Mouse (Mus musculus) left cerebral cortex, adult 8-10 months (tissue): Measurements from ENCODE around the gene Lrrk2. TPM values are rescaled to one million over a fixed set of nuclear protein-coding genes. Genes with fewer than 3 reads are reported as not detected.

ENCODE experiments used
- DNase-seq, 2 experiments: peaks; one replicate each; pipeline ENCODE4 v3.0.0; 2022; ENCODE audit warnings: low spot score in 2 of 2
- total RNA-seq, 4 experiments: library from RNA; stranded (reverse); gene quantifications; 2 replicates each; pipeline ENCODE4 v1.2.4; 2022

Gene Lrrk2
- total RNA-seq, 4 experiments from 2014 or later: 41.1 to 74.7 (median 52.5) TPM

- no peak for DNase-seq
Measured at GRCm38 (mm10) chr15:91685880-91686563, 13.0 kb downstream of the Lrrk2 start.

GRCm38 (mm10) chr15:91690648-91691047, 17.7 kb downstream of the Lrrk2 start:
- no peak for DNase-seq

DNA sequence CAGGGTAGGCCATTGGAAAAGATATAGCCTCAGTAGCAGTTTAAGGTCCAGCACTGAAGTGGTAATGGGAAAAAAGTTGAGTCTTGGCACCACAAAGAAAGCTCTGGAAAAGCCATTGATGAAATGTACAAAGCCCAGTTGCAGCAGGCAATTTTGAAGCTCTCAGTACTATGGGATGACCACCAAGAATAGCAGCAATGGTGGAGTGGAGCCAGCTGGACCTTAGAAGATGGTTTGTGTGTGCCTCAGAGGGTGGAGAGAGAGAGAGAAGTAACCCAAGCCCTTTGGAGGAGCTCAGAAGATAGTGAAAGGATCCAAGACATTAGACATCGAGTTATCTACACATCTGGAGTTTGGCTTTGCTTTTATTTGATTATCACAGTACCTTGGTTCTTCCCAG, 20.1 kb downstream of the Lrrk2 start:
- no peak for DNase-seq

- no peak for DNase-seq
Measured at GRCm38 (mm10) chr15:91693856-91694255, 20.9 kb downstream of the Lrrk2 start.

DNA sequence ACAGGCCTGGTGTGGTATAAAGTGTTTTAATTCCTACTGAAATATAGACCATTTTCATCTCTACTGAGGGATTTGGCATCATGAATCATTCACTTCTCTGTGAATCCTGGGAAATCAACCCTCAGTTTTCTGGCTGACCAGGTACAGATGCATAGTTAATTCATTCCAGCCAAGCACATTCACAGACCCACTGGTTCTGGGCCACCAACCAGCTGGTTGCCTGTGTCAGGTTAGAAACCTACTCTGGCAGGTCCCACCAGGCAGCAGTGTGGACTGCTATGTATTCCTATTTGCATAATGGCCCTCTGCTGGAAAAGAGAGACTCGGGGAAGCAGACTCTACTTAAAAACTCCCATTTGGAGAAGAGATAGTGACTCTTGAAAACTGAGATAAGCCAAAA, 27.9 kb downstream of the Lrrk2 start:
- no peak for DNase-seq

GRCm38 (mm10) chr15:91702991-91703715, 30.2 kb downstream of the Lrrk2 start:
- no peak for DNase-seq

DNA sequence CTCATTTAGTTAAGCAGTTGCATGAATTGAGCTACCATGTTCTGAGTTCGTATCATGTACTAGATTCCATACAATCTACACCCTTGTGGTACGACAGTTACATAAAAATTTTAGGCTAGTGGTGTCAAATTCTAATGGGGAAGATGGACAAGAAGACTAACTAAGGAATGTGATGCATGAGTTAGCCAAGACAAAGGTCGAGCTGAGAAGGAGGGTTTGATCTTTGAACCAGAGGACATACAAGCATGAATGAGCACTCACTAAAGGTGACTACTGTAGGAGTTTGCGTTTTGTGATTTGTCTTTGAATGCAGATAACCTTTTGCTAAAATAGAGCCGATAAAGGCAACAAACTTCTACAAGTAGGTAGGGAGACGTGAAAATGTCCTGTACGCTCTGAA, 31.1 kb downstream of the Lrrk2 start:
- DNase-seq: no peak

DNA sequence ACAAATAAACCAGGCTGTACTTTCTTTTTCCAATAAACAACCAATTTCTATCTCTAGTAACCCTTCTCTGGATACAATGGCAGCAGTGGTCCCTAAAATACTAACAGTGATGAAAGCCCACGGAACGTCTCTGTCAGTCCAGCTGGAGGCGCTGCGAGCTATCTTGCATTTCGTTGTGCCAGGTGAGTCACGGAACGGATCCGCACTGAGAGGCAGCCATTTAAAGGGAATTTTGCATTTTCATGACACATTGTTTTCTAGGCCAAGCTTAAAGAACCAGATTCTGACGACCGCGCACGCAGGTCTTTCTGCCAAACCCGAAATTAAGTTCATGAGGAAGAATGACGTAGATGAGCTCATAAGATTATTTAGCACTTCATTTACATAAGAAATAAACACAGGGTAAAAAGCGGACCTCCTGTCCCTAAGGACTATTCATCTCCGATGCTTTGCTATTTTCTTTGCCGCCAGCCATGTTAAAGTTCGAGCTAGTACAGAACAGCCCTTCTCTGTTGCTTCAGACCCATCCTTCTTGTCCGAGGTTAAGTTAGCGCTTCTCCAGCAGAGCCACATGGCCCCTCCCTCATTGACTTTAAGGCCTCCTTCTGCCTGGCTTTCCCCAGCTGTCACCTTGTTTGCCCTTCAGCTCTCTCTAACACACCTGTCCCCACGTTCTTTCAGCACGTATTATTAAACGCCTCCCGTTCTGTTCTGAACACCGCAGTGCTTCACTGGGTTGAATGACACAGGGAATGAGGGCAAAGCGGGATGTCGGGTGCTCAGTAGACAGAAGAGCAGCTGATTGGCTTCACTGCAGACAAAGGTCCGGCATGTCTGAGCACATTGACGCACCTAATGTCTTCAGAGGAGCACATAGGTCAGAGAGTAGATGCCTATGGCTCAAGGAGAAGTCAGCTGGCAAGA, 36.5 kb downstream of the Lrrk2 start:
- DNase-seq: no peak

GRCm38 (mm10) chr15:91735216-91735922, 62.4 kb downstream of the Lrrk2 start:
- no peak for DNase-seq

GRCm38 (mm10) chr15:91736791-91737533, 64.0 kb downstream of the Lrrk2 start:
- no peak for DNase-seq

DNA sequence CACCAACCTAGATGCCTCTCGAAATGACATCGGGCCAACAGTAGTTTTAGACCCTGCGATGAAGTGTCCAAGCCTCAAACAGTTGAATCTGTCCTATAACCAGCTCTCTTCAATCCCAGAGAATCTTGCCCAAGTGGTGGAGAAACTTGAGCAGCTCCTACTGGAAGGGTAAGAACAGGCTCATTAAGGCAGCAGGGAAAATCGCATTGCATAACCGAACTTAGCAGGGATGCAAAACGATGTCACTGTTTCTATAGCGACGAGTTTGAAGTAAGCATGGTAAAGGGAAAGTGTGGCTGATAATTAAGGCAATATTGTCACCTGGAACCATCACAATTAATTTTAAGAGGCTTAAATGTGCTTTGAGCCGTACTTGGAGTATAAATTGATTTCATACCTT, 65.8 kb downstream of the Lrrk2 start:
- DNase-seq: no peak

GRCm38 (mm10) chr15:91745501-91745900, 72.5 kb downstream of the Lrrk2 start:
- no peak for DNase-seq

GRCm38 (mm10) chr15:91752111-91752510, 79.1 kb downstream of the Lrrk2 start:
- peak; percentile 39 to 42 for DNase-seq

- no peak for DNase-seq
Measured at GRCm38 (mm10) chr15:91753378-91754080, 80.6 kb downstream of the Lrrk2 start.

- no peak for DNase-seq
Measured at GRCm38 (mm10) chr15:91754546-91754945, 81.6 kb downstream of the Lrrk2 start.

DNA sequence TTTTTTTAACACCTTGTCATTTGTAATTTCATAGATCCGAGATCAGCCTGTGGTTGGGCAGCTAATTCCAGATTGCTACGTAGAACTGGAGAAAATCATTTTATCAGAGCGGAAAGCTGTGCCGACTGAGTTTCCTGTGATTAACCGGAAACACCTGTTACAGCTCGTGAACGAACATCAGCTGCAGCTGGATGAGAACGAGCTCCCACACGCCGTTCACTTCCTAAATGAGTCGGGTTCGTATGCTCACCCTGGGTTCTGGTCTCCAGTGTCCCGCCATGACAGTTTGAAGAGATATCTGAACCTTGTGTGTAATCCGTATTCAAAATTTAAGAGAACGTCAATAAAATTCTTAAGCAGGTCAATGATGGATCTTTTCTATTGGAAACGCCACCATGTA, 82.8 kb downstream of the Lrrk2 start:
- no peak for DNase-seq

GRCm38 (mm10) chr15:91772041-91772440, 99.1 kb downstream of the Lrrk2 start:
- DNase-seq: no peak

DNA sequence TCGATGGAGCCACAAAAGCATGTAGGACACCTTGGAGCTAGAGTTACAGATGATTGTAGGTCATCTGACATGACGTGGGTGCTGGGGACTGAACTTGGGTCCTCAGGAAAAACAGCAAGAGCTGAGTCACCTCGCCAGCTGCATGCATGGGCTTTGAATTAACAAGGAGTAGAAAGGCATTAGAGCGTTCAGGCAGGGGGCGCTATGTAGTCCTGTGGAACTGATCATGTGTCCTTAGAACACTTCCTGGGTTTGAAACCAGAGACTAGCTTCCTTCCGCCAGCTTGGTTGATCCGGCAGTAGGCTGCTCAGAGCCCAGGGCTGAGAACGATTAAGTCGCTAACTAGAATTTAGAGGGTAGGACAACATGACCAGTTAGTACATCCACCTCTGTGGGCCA, 106.2 kb downstream of the Lrrk2 start:
- no peak for DNase-seq

- peak in 1 of 2 experiments; percentile 12 for DNase-seq
Measured at GRCm38 (mm10) chr15:91781172-91781571, 108.2 kb downstream of the Lrrk2 start.

DNA sequence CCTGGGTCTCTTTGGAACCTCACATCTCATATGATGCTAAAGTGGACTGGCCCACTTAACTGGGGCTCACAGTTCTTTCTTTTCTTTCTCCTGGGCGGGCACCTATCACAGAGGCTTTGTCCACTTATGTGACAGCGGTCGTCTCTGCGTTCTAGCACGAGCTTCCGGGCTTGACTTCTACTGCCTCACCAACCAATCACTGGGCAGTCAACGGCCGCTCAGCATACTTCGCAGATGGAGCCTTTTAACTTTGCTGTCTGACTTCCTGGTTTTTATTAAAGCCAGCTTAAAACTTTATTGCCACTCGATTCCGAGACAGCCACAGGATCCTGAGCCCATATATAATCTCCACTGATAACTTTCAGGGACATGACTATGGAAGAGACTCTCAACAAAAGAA, 115.4 kb downstream of the Lrrk2 start:
- no peak for DNase-seq
